Mouse (Mus musculus): ENCODE measurements at regions not wholly inside any gene's neighbourhood (a gene's known extent, or its start where the extent isn't known, plus 50 kb on each side); places are given as distances from the start of the nearest gene placed in this dataset.

DNA sequence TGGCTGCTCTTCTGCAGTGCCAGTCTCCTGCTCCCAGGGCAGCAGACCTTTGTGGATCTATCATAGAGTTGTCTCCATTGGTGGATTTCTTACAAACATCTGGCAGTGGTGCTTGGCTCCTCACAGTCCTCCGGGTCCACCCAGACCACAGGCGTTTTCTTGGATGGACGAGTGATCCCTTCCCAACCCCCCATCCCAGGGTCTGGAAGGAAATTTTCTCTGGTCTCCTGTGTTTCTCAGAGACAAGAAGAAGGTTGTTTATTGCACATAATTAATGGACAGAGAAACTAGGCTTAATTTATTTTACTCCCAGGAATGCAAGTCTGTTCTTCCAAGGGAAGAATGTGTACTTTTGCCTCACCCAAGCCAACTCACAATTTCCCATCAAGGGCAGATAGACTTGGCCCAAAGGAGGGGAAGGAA lies 67.2 kb upstream of the Boc start:
- Histone ChIP-seq H3K36me3 (no peaks in the 10 kb centered on the region), H3K27me3 (no peaks in the 10 kb centered on the region), H3K4me3 (no peak overlapping the region), H3K4me2 (no peak overlapping the region), H3K27ac (no peak overlapping the region), H3K9ac (no peak overlapping the region), H3K4me1 (replicated peaks) (0 out of 2 replicates have a peak, but pooled peaks cover 8% of the 10 kb centered on the region), H3K9me3 (no peaks in the 10 kb centered on the region)
- ATAC-seq (ENCODE audit: low FRiP score) = no peak
- WGBS = 89% methylated on average over 3 of the region's 3 CpGs

DNA sequence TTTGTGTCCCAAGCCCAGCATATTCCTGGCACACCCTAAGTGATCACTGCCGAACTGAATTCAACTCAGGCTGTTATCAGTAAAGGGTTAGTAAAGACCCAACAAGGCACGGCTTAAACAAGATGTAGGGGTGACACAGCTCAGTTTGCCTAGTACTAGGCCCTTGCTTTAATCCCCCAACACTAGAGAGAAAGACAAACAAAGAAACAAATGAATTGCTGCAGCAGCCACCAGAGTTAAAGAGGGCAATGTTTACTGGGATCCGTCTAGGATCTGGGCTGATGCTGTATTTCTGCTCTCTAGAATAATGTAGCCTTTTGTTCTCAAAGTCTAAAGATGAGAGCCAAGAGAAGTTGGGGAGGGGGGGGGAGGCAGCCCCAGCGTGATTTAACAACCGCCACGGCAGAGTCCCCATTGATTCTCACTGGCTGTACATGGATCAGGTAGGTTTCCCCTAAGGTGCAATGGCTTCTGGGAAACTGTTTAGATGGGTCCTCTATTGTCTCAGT lies 66.5 kb upstream of the Boc start:
- Histone ChIP-seq H3K4me3 (no peak overlapping the region), H3K36me3 (no peaks in the 10 kb centered on the region), H3K27me3 (no peaks in the 10 kb centered on the region), H3K4me1 (replicated peaks) (0 out of 2 replicates have a peak, but pooled peaks cover 6% of the 10 kb centered on the region), H3K9ac (no peak overlapping the region), H3K27ac (no peak overlapping the region), H3K4me2 (no peak overlapping the region), H3K9me3 (no peaks in the 10 kb centered on the region)
- WGBS = 64% methylated on average over 6 of the region's 6 CpGs
- ATAC-seq (ENCODE audit: low FRiP score) = no peak

GRCm38 (mm10) chr16:44621573-44621972 lies 62.9 kb upstream of the Boc start:
- ATAC-seq (ENCODE audit: low FRiP score) = no peak
- 89% methylated on average over 5 of the region's 5 CpGs for WGBS
- no peaks in the 10 kb centered on the region for H3K9me3 ChIP-seq
- H3K9ac ChIP-seq = no peak overlapping the region
- H3K4me1 ChIP-seq (replicated peaks) = 0 out of 2 replicates have a peak, but pooled peaks cover 2% of the 10 kb centered on the region
- H3K27ac ChIP-seq = no peak overlapping the region
- no peaks in the 10 kb centered on the region for H3K27me3 ChIP-seq
- no peaks in the 10 kb centered on the region for H3K36me3 ChIP-seq
- H3K4me2 ChIP-seq = no peak overlapping the region
- no peak overlapping the region for H3K4me3 ChIP-seq

- no peaks in the 10 kb centered on the region for H3K9me3 ChIP-seq
- peaks cover 13% of the 10 kb centered on the region for H3K4me1 ChIP-seq (replicated peaks)
- H3K36me3 ChIP-seq = no peaks in the 10 kb centered on the region
- no peak for ATAC-seq (ENCODE audit: low FRiP score)
- no peak overlapping the region for H3K4me2 ChIP-seq
- 94% methylated on average over 2 of the region's 2 CpGs for WGBS
- H3K27ac ChIP-seq = no peak overlapping the region
- H3K9ac ChIP-seq = no peak overlapping the region
- no peak overlapping the region for H3K4me3 ChIP-seq
- H3K27me3 ChIP-seq = no peaks in the 10 kb centered on the region
These were observed 61.8 kb upstream of the Boc start for GRCm38 (mm10) chr16:44620536-44620935.

DNA sequence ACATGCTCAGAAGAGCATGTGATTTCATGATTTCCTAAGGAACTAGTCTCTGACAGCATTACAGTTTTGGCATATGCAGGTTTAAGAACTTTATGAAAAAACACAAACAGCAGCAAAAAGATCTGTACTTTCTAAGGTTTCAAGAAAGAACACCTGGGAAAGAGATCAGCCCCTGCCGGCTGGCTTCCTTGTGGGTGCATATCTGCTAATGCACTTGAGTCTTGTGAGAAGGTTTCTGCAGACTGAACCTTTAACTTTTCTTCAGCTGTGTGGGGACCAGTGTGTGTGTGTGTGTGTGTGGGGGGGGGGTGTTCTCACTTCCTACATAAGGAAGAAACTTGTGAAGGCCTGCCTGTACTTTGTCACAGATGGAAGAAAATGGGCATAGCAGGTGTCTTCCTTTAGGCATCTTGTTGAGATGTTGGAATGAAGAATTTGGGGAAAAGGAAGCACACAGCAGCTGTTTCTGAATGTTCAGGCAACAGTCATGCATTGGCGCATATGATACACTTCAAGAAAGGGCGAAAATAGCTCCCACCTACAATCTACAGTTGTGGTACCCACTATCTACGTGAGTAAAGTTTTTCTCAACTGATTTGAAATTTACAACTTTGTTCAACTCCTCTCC lies 60.9 kb upstream of the Boc start:
- H3K4me1 ChIP-seq (replicated peaks) = peaks cover 13% of the 10 kb centered on the region
- ATAC-seq (ENCODE audit: low FRiP score) = no peak
- H3K4me3 ChIP-seq = no peak overlapping the region
- 96% methylated on average over 4 of the region's 4 CpGs for WGBS
- no peak overlapping the region for H3K9ac ChIP-seq
- H3K36me3 ChIP-seq = no peaks in the 10 kb centered on the region
- no peaks in the 10 kb centered on the region for H3K9me3 ChIP-seq
- no peak overlapping the region for H3K4me2 ChIP-seq
- no peaks in the 10 kb centered on the region for H3K27me3 ChIP-seq
- H3K27ac ChIP-seq = no peak overlapping the region

- peak overlapping the region; percentile 71 for H3K27ac ChIP-seq
- no peak overlapping the region for H3K4me3 ChIP-seq
- no peaks in the 10 kb centered on the region for H3K36me3 ChIP-seq
- 77% methylated on average over 6 of the region's 6 CpGs for WGBS
- no peaks in the 10 kb centered on the region for H3K9me3 ChIP-seq
- no peak for ATAC-seq (ENCODE audit: low FRiP score)
- H3K27me3 ChIP-seq = no peaks in the 10 kb centered on the region
- H3K4me2 ChIP-seq = no peak overlapping the region
- H3K4me1 ChIP-seq (replicated peaks) = peaks cover 17% of the 10 kb centered on the region
- no peak overlapping the region for H3K9ac ChIP-seq
These were observed 58.3 kb upstream of the Boc start for GRCm38 (mm10) chr16:44617041-44617440.

DNA sequence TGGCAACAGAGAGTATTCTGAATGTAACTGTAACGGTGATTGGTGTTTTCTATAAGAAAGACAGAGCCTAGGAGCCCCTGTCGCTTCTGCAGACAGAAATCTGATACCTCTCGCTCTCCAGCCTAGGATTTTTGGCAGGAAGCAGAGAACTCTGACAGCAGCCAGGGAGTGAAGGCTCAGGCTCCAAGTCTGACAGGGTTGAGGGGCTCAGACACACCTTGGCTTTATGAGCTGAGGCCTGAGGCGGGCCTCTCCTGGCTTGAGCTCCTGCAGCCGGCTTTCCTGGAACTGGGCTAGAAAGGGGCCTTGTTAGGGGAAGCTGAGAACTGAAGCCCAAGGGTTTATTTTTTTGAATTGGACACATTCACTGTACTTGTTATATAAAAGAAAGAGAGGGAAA lies 57.7 kb upstream of the Boc start:
- peak; percentile 50 for ATAC-seq (ENCODE audit: low FRiP score)

DNA sequence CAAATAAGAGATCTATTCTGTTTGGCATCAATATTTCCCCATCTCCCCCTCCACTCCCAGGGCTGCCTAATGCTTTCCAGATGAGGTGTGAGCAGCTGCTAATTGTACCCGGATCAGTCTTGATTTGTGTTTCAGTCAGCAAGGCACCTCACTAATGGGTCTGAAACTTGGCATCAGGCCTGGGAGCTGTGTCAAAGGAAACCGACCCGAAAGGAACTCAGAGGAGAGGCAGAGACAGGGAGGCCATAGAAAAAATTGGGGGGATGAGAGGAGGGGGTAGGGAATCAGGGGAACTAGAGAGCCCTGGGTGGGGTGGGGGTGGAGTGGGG lies 57.1 kb upstream of the Boc start:
- Histone ChIP-seq H3K9ac (no peak overlapping the region), H3K4me1 (replicated peaks) (peaks cover 17% of the 10 kb centered on the region), H3K9me3 (no peaks in the 10 kb centered on the region), H3K4me3 (no peak overlapping the region), H3K4me2 (0 out of 2 replicates have a peak overlapping the region, but pooled peaks have one; percentile 11), H3K27ac (peak overlapping the region; percentile 71), H3K27me3 (no peaks in the 10 kb centered on the region), H3K36me3 (no peaks in the 10 kb centered on the region)
- peak; percentile 65 for ATAC-seq (ENCODE audit: low FRiP score)
- 22% methylated on average over 3 of the region's 3 CpGs for WGBS

More for the DNA sequence above, 57.7 kb upstream of the Boc start:
- Histone ChIP-seq H3K9ac (0 out of 2 replicates have a peak overlapping the region, but pooled peaks have one; percentile 15), H3K27ac (peak overlapping the region; percentile 71), H3K4me1 (replicated peaks) (peaks cover 17% of the 10 kb centered on the region), H3K4me2 (no peak overlapping the region), H3K9me3 (no peaks in the 10 kb centered on the region), H3K4me3 (no peak overlapping the region), H3K36me3 (no peaks in the 10 kb centered on the region), H3K27me3 (no peaks in the 10 kb centered on the region)
- WGBS = 32% methylated on average over 5 of the region's 5 CpGs

DNA sequence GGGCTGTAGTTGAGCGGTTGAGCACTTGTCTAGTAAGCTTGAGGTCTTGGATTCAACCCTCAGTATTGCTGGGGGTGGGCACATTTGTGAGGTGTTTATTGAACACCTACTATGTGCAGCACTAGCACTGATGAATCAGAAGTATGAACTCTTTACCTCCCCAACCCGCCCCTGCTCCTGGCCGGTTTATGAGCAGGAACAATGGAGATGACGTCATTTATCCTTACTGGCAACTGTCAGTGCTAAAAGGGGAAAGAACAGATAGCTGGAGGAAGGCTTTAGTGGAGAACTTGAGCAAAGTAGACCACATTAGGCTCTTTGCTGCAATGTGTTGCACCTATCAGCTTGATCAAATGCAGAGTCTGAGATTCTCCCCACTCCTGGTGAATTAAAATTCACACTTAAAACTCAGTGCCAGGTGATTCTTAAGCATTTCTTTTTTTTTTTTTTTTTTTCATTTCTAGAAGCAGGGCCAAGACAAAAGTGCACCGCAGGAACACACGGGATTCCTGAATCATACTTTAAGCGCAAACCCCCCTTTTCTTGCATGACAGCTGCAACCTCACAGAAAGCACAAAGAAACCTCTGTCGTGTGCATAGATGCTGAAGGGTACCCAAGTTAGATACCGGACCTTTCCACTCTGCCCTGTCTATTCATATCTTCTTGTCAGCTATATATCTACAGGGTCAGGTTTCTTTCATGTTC lies 56.6 kb upstream of the Boc start:
- Histone ChIP-seq H3K9me3 (no peaks in the 10 kb centered on the region), H3K4me3 (no peak overlapping the region), H3K36me3 (no peaks in the 10 kb centered on the region), H3K4me2 (0 out of 2 replicates have a peak overlapping the region, but pooled peaks have one; percentile 11), H3K9ac (no peak overlapping the region), H3K27me3 (no peaks in the 10 kb centered on the region), H3K4me1 (replicated peaks) (peaks cover 17% of the 10 kb centered on the region), H3K27ac (peak overlapping the region; percentile 71)
- 55% methylated on average over 9 of the region's 9 CpGs for WGBS
- ATAC-seq (ENCODE audit: low FRiP score) = peak; percentile 36; the same call in 1 of the 2 replicates

- Histone ChIP-seq H3K4me3 (no peak overlapping the region), H3K36me3 (no peaks in the 10 kb centered on the region), H3K4me2 (no peak overlapping the region), H3K27ac (no peak overlapping the region), H3K27me3 (no peaks in the 10 kb centered on the region), H3K9me3 (no peaks in the 10 kb centered on the region), H3K4me1 (replicated peaks) (peaks cover 17% of the 10 kb centered on the region), H3K9ac (no peak overlapping the region)
- no peak for ATAC-seq (ENCODE audit: low FRiP score)
- WGBS = 94% methylated on average over 5 of the region's 5 CpGs
These were observed 55.5 kb upstream of the Boc start for GRCm38 (mm10) chr16:44614235-44614634.

GRCm38 (mm10) chr16:44612676-44613075 lies 54.0 kb upstream of the Boc start:
- Histone ChIP-seq H3K27ac (no peak overlapping the region), H3K27me3 (no peaks in the 10 kb centered on the region), H3K9ac (no peak overlapping the region), H3K9me3 (no peaks in the 10 kb centered on the region), H3K4me3 (no peak overlapping the region), H3K36me3 (no peaks in the 10 kb centered on the region), H3K4me2 (no peak overlapping the region), H3K4me1 (replicated peaks) (peaks cover 17% of the 10 kb centered on the region)
- 0 out of 2 replicates have a peak, but pooled peaks have one; percentile 33 for ATAC-seq (ENCODE audit: low FRiP score)
- WGBS = 53% methylated on average over 5 of the region's 5 CpGs

GRCm38 (mm10) chr16:44611525-44611924 lies 52.8 kb upstream of the Boc start:
- no peak overlapping the region for H3K4me3 ChIP-seq
- no peaks in the 10 kb centered on the region for H3K36me3 ChIP-seq
- WGBS = 83% methylated on average over 6 of the region's 6 CpGs
- no peak overlapping the region for H3K4me2 ChIP-seq
- H3K27ac ChIP-seq = no peak overlapping the region
- H3K4me1 ChIP-seq (replicated peaks) = peaks cover 14% of the 10 kb centered on the region
- no peaks in the 10 kb centered on the region for H3K9me3 ChIP-seq
- H3K9ac ChIP-seq = no peak overlapping the region
- ATAC-seq (ENCODE audit: low FRiP score) = no peak
- no peaks in the 10 kb centered on the region for H3K27me3 ChIP-seq

GRCm38 (mm10) chr16:44608586-44608985 lies 49.9 kb upstream of the Boc start:
- H3K4me3 ChIP-seq = no peak overlapping the region
- peaks cover 3% of the 10 kb centered on the region; the same call in 1 of the 2 replicates for H3K4me1 ChIP-seq (replicated peaks)
- H3K9ac ChIP-seq = no peak overlapping the region
- ATAC-seq (ENCODE audit: low FRiP score) = no peak
- no peaks in the 10 kb centered on the region for H3K9me3 ChIP-seq
- no peak overlapping the region for H3K4me2 ChIP-seq
- H3K27ac ChIP-seq = no peak overlapping the region
- WGBS = 100% methylated on average over 1 of the region's 1 CpGs
- no peaks in the 10 kb centered on the region for H3K27me3 ChIP-seq
- no peaks in the 10 kb centered on the region for H3K36me3 ChIP-seq
